Mouse (Mus musculus) left cerebral cortex, postnatal 14 days (tissue): ENCODE data around the gene Neb. TPM values are rescaled to one million over a fixed set of nuclear protein-coding genes. Genes with fewer than 3 reads are reported as not detected.
"Not testable (repeated sequence)": the region's sequence is repeated elsewhere in the genome, so short reads cannot be mapped to it uniquely, and the experiment has no call there.

Experiments
- DNase-seq, 2 experiments: peaks; one replicate each; pipeline ENCODE4 v3.0.0; 2021 to 2022; ENCODE audit warnings: low spot score in 2 of 2, mixed read lengths in 1 of 2
- intact Hi-C: fragments of 180-260 bp; cut with DNase I; formaldehyde crosslinking; loops from one replicate; pipeline ENCODE4 v1.15.1; 2025
- total RNA-seq, 2 experiments: library from RNA; stranded (reverse); gene quantifications; 2 replicates each; pipeline ENCODE4 v1.2.3; 2021

The Neb gene
- total RNA-seq, 2 experiments from 2014 or later = 2.0 to 2.7 TPM

GRCm38 (mm10) chr2:52227584-52227983 is 150.7 kb downstream of the Neb start:
- DNase-seq = no peak
- intact Hi-C loops = no loop called here

GRCm38 (mm10) chr2:52224366-52224765 is 153.9 kb downstream of the Neb start:
- no peak for DNase-seq
- intact Hi-C loops = no loop called here

GRCm38 (mm10) chr2:52220074-52220473 is 158.2 kb downstream of the Neb start:
- intact Hi-C loops = no loop called here
- DNase-seq = peak in 1 of 2 experiments; percentile 26

GRCm38 (mm10) chr2:52215945-52216344 is 162.3 kb downstream of the Neb start:
- no peak for DNase-seq
- intact Hi-C loops = no loop called here

- no peak for DNase-seq
- intact Hi-C loops = no loop called here
Measured at GRCm38 (mm10) chr2:52212561-52212961, 165.7 kb downstream of the Neb start.

- intact Hi-C loops = no loop called here
Measured at GRCm38 (mm10) chr2:52211358-52211899, 166.8 kb downstream of the Neb start.

GRCm38 (mm10) chr2:52210685-52211084 is 167.6 kb downstream of the Neb start:
- DNase-seq = peak in 1 of 2 experiments; percentile 20
- intact Hi-C loops = no loop called here

More at GRCm38 (mm10) chr2:52211358-52211899, 166.8 kb downstream of the Neb start:
- no peak for DNase-seq

GRCm38 (mm10) chr2:52204992-52205391 is 173.3 kb downstream of the Neb start:
- no peak for DNase-seq
- intact Hi-C loops = no loop called here

- DNase-seq = no peak
- intact Hi-C loops = no loop called here
Measured at GRCm38 (mm10) chr2:52193629-52194028, 184.6 kb downstream of the Neb start.

GRCm38 (mm10) chr2:52179678-52180077 is 198.6 kb downstream of the Neb start:
- no peak for DNase-seq
- intact Hi-C loops = no loop called here

GRCm38 (mm10) chr2:52177726-52178125 is 200.5 kb downstream of the Neb start:
- no peak for DNase-seq
- intact Hi-C loops = no loop called here

- no peak for DNase-seq
- intact Hi-C loops = no loop called here
Measured at GRCm38 (mm10) chr2:52177184-52177583, 201.1 kb downstream of the Neb start.

GRCm38 (mm10) chr2:52176537-52176936 is 201.7 kb downstream of the Neb start:
- peak; percentile 73 for DNase-seq
- intact Hi-C loops = no loop called here

- no peak for DNase-seq
- intact Hi-C loops = no loop called here
Measured at GRCm38 (mm10) chr2:52174951-52175350, 203.3 kb downstream of the Neb start.

- intact Hi-C loops = no loop called here
- DNase-seq = no peak
Measured at GRCm38 (mm10) chr2:52169243-52170005, 208.8 kb downstream of the Neb start.

GRCm38 (mm10) chr2:52153064-52153463 is 225.2 kb downstream of the Neb start:
- DNase-seq = no peak
- intact Hi-C loops = no loop called here

GRCm38 (mm10) chr2:52133351-52133750 is 244.9 kb downstream of the Neb start:
- intact Hi-C loops = no loop called here
- peak in 1 of 2 experiments; percentile 7 for DNase-seq

GRCm38 (mm10) chr2:52131370-52131769 is 246.9 kb downstream of the Neb start:
- intact Hi-C loops, DNase-seq: not testable (repeated sequence)

GRCm38 (mm10) chr2:52114086-52114485 is 264.2 kb downstream of the Neb start:
- no peak for DNase-seq
- intact Hi-C loops = no loop called here
